Mouse (Mus musculus): ENCODE results near the gene Ccdc51.

Gene Ccdc51

GRCm38 (mm10) chr9:109082124-109082800, at the start of gene Ccdc51, which contains the start of gene Tma7:
Gene Ccdc51, plus strand, starts transcription at chr9:109082493.
Gene Tma7, minus strand, starts transcription at chr9:109082587.
- DNase-seq (ENCODE audit: extremely low read depth, low read depth): peak; percentile 93

DNA sequence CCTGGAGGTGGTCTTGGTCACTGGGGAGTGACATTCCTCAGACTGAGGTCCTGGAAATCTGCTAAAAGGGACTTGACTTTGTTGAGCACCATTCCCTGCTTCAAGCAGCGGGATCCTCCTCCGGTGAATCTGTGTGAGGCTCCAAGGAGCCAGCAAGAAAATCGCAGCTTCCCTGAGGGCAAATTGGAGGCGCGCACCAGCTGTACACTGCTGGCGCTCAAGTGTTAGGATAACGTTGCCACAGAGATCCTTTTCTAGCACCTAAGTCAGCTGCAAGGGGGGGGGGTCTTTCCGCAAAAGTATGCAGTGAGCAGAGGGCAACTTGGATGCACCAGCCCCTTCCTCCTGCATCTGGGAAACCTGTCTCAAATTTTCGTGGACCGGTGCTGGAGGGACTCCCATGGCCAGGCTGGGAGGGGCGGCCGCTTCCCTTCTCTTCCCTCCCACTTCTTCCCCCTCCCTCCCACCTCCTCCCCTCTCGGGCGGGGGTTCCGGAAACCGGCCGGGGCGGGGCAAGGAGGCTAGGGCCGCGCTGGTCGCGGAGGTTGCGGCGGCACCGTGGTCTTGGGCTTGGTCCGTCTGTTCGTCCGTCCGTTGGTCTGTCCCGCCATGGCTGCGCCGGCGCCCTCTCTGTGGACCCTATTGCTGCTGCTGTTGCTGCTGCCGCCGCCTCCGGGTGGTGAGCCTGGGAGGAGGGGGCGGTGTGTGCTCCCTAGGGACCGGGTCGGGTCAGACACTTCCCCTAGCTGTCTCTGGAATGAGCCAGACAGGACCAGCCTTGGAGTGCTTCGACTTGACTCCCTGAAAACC, 44.0 kb upstream of the Ccdc51 start, which contains the start of gene Shisa5:
TSS of gene Shisa5 (plus strand) at position 480 of the 810 bp plus-strand sequence.
- DNase-seq (ENCODE audit: extremely low read depth, low read depth): no peak

DNA sequence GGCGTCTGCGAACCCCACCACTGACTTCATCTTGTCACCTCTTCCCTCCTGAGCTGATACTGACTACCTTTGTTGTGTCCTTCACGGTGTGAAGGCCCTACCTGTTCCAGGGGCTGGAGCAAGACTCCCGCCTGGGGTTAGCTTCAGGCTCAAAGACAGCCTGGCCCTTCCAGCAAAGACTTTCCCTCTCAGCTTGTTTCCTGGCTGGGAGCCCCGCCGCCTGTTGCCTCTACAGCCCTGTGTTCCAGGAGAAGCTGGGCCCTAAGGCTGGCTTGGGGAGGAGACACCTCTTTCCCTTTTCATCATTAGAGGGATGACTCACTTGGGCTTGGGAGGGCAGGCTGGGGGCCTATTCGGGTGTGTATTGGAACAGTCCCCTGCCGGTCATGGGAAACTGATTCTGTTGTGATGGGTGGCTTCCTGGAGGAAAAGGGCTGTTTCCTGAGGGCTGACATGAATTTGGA, 43.4 kb upstream of the Ccdc51 start:
- DNase-seq (ENCODE audit: extremely low read depth, low read depth): no peak

DNA sequence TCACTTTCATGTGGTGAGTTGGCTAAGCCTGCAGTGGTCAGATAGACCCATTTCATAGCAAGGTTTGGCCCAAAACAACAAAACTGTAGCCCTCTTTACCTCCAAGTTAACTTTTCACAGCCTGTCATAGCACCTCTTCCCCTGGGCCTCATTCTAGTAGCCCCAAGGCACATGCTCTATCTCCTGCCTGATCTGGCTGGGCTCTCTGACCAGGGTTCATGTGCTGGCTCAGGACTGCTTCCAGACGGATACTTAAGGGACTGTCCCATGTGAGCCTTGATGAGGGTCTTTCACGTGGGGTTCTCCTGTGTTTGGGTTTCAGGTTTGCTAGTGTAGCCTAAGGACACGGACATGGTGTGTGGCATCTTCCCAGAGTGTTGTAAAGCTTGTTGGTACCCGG, 42.6 kb upstream of the Ccdc51 start:
- no peak for DNase-seq (ENCODE audit: extremely low read depth, low read depth)

DNA sequence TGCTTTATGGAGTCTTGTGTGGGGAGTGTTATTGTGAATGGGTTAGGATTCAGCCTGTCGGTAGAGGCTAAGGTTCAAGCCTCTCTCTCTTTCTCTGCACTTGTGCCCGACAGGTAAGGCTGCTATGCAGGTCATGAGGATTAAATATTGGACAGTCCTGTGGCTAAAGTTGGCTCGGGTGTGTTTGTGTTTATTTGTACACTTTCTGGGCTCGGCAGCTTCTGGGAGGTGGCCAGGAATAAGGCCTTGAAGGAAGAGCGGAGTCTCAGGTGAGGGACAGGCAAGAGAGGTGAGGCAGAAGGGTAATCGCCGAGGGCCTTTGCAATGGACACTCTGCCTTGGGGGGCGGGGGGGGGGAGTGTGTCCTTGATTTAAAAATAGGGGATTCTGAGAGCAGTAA, 42.1 kb upstream of the Ccdc51 start:
- no peak for DNase-seq (ENCODE audit: extremely low read depth, low read depth)

GRCm38 (mm10) chr9:109040906-109041305, 41.4 kb upstream of the Ccdc51 start:
- no peak for DNase-seq (ENCODE audit: extremely low read depth, low read depth)

DNA sequence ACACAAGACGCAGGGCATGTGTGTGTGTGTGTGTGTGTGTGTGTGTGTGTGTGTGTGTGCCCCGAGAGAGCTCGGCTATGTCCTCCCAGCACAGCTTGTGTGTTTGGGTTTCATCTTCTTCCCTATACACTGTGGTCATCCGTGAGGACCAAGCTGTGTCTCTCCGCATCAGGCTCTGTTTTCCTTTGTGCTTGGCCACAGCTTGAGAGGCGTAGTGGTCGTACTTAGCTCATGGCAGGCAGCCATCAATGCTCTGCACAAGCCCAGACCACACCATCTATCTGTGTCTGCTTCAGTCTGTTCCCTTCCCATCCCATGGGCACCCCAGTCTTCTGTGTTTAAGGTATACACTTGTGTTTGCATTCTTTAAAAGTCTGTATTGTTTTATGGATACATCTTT, 40.9 kb upstream of the Ccdc51 start:
- DNase-seq (ENCODE audit: extremely low read depth, low read depth): no peak

- no peak for DNase-seq (ENCODE audit: extremely low read depth, low read depth)
Measured at GRCm38 (mm10) chr9:109046306-109046705, 36.0 kb upstream of the Ccdc51 start.

- DNase-seq (ENCODE audit: extremely low read depth, low read depth): no peak
Measured at GRCm38 (mm10) chr9:109049316-109049715, 33.0 kb upstream of the Ccdc51 start.

GRCm38 (mm10) chr9:109049996-109050673, 32.2 kb upstream of the Ccdc51 start:
- DNase-seq (ENCODE audit: extremely low read depth, low read depth): no peak

DNA sequence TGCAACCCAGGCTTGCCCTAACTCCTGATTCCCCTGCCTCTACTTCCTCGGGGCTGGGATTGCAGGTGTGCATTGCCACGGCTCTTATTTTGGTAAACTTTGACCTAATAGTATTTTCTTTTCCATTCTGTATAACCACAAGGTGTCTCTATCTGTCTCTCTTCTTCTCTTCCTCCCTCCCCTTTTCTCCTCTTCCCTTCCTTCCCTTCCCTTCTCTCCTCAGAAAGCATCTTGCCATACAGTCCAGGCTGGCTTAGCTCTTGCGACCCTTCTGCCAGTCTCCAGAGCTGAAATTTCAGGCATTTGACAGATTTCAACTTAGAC, 31.7 kb upstream of the Ccdc51 start:
- no peak for DNase-seq (ENCODE audit: extremely low read depth, low read depth)

- no peak for DNase-seq (ENCODE audit: extremely low read depth, low read depth)
Measured at GRCm38 (mm10) chr9:109051011-109051501, 31.2 kb upstream of the Ccdc51 start.

DNA sequence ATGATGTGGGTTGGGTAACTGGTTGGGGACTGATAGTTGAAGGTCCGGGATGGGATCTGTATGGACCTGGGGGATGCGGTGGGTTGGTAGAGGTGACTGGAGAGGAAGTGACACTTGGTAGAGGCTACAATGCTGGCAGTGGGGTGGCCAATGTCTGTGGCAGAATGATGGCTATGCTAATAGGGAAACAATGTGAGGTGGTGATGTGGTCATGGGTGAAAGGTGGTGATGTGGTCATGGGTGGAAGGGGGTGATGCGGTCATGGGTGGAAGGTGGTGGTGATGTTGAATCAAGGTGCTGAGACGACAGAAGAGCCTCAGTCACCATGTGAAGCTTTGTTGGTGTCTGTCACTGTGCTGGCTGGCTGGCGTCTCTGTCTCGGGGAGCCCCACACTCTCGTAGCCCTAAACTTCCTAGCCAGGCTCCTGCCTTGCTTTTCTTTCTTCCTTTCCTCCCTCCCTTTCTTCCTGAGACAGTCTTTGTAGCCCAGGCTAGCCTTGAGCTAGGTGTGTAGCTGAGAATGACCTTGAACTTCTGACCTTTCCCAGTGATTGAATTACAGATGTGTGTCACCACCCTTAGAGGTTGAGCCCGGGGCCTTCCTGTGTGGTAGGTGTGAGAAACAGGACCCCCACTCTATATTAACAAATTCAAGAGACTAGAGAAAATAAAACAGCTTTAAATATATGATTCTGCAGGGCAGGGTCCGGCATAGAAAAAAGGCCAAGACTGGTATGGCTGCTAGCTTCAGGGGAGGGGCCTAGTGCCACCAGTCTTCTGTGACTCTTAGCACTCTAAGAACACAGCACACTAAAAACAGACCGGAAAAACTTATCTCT, 30.4 kb upstream of the Ccdc51 start:
- DNase-seq (ENCODE audit: extremely low read depth, low read depth): no peak

- no peak for DNase-seq (ENCODE audit: extremely low read depth, low read depth)
Measured at GRCm38 (mm10) chr9:109052490-109053260, 29.6 kb upstream of the Ccdc51 start.

DNA sequence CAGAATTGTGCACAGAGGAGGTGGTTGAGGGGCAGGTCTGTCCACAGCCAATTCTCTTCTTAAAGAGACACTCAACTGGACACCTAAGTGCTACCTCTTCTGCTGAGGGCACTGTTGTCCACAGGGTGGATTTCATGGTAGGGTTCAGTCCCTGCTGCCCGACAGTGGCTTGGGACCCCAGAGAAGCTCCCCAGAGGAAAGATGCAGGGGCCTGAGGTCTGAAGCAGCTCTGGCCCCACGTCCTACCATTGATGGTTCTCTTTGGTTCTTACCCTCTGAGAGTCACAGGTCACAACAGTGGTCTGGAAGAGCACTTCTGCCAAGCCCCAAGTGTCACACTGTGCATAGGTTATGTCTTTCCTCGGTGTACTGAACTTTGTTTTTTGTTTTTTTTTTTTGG, 28.9 kb upstream of the Ccdc51 start:
- no peak for DNase-seq (ENCODE audit: extremely low read depth, low read depth)

- DNase-seq (ENCODE audit: extremely low read depth, low read depth): no peak
Measured at GRCm38 (mm10) chr9:109053851-109054250, 28.4 kb upstream of the Ccdc51 start.

GRCm38 (mm10) chr9:109054712-109055111, 27.6 kb upstream of the Ccdc51 start:
- peak; percentile 93 for DNase-seq (ENCODE audit: extremely low read depth, low read depth)

DNA sequence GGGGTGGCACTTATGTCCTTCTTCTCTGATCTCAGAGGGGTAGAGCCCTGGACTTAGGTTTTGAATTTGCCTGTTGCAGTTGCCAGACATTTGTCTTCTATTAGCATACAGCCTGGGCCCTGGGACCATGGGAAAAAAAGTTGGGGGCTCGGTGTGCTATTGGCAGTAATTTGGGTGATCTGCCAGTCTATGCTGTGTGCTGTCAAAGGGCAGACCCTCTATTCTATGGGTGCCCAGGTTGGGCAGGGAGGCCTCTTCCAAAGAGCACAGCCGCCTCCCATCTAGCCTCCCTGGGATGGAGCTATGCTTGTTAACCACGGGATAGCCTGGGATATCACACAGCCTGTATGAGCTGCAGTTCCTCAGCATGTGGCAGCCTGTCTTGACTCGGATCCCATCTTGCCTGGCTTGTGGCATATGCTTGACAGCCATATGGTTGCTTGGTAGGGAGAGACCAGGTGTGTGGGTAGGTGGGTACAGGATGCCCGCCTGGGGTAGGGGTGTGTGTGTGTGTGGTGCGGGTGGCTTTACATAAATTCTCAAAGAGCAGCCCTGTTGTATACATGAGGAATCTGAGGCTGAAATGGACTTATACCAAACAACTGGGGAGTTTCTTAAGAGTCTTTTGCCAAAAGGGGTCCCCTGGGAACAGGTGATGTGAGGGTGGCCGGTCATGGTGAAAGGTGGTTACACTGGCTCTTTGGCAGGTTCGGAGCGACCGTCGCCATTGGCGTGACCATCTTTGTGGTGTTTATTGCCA, 26.8 kb upstream of the Ccdc51 start:
- DNase-seq (ENCODE audit: extremely low read depth, low read depth): no peak

- DNase-seq (ENCODE audit: extremely low read depth, low read depth): no peak
Measured at GRCm38 (mm10) chr9:109056081-109056690, 26.1 kb upstream of the Ccdc51 start.

Measured in MEL-GATA-1-ER (cell line).